Mouse (Mus musculus): Measurements from ENCODE around the gene Relt.

DNA sequence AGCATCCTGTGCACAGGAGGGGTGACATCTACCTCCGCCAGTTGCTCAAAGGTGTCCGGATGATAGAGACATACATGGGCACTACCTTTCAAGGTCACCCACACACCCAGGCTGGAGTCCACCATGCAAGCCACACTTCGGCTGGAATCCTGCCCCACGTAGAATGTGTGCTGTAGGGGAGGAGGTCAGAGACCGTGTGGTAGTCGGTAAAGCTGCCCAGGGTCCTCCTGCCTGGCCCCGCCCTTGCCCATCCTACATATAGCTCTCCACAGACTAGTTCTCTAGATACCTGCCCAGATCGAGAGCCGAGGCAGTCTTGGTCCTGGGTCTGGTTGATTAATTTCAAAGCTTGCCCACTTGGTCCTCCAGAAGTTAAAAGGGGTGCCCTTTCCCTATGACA is 13.5 kb upstream of the Relt start:
- TF ChIP-seq EP300 (optimal IDR thresholded peaks at IDR 0.05): no peak
- TF ChIP-seq CTCF (IDR thresholded peaks at IDR 0.05; ENCODE audit: low read depth): no peak

Measured in stomach, postnatal 0 days (tissue).